Mouse (Mus musculus) neural tube, embryonic 13.5 days (tissue): ENCODE data around the gene F3. TPM values are rescaled to one million over a fixed set of nuclear protein-coding genes. Genes with fewer than 3 reads are reported as not detected.
"Not testable (repeated sequence)": the region's sequence is repeated elsewhere in the genome, so short reads cannot be mapped to it uniquely, and the experiment has no call there.

Source experiments
- ATAC-seq: fragments of 200-750 bp; cut with Nextera tagmentation; 2 replicates; pipeline ENCODE4 v1.8.0; 2017; ENCODE audit warnings: low read depth, mild to moderate bottlenecking, moderate TSS enrichment, moderate library complexity
- H3K27ac ChIP-seq: fragments of 300-500 bp; sonication (generic); replicated peaks from 2 replicates; pipeline ENCODE4 v1.5.1; 2015; ENCODE audit warnings: moderate library complexity, mild to moderate bottlenecking, inconsistent platforms
- H3K27me3 ChIP-seq: fragments of 300-500 bp; sonication (generic); 2 replicates; pipeline ENCODE4 v1.6.1; 2015; ENCODE audit warnings: mild to moderate bottlenecking, inconsistent platforms
- H3K36me3 ChIP-seq: fragments of 300-500 bp; sonication (generic); 2 replicates; pipeline ENCODE4 v1.6.1; 2015; ENCODE audit warnings: mild to moderate bottlenecking, inconsistent platforms
- H3K4me1 ChIP-seq: fragments of 300-500 bp; sonication (generic); replicated peaks from 2 replicates; pipeline ENCODE4 v1.6.1; 2015; ENCODE audit warnings: inconsistent platforms
- H3K4me2 ChIP-seq: fragments of 300-500 bp; sonication (generic); 2 replicates; pipeline ENCODE4 v1.6.1; 2015; ENCODE audit warnings: inconsistent platforms, mild to moderate bottlenecking, moderate library complexity
- H3K4me3 ChIP-seq: fragments of 300-500 bp; sonication (generic); 2 replicates; pipeline ENCODE4 v1.5.1; 2015; ENCODE audit warnings: mild to moderate bottlenecking, inconsistent platforms
- H3K9ac ChIP-seq: fragments of 300-500 bp; sonication (generic); 2 replicates; pipeline ENCODE4 v1.6.1; 2015; ENCODE audit warnings: moderate library complexity, mild to moderate bottlenecking, inconsistent platforms
- H3K9me3 ChIP-seq: fragments of 300-500 bp; sonication (generic); 2 replicates; pipeline ENCODE4 v1.6.1; 2016; ENCODE audit warnings: inconsistent platforms
- WGBS: fragments of 180-500 bp; shearing (Covaris S2); methylation state at CpG from one replicate; pipeline ENCODE4 v1.1.7; 2015; 5-methylcytosine and 5-hydroxymethylcytosine counted together
- polyA plus RNA-seq: library from polyadenylated mRNA; unstranded; fragments of >200 nt; fragmentation: Nextera tagmentation; extraction: Ambion mirVana; gene quantifications from 2 replicates; pipeline ENCODE4 v1.2.1, GENCODE M21; 2015

The F3 gene
- polyA plus RNA-seq, 1 experiment from 2014 or later = 4.5 TPM

DNA sequence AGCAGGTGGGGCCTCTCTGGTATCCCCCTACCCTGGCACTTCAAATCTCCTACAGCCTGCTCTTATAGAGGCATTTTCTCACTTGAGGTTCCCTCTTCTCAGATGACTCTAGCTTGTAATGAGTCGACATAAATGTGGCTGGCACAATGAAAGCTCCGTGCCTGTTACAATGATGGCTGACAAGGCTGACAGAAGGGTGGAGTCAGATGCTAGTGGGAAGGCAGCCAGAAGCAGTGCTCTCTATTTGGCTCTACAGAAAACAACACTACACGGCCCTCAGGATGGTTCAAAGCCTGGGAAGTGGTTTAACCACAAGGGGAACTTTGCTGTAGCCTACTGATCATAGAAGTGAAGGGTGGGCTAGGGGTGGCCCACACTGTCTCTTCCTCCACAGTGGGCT lies 31.8 kb downstream of the F3 start:
- WGBS = 29% methylated on average over 3 of the region's 3 CpGs
- H3K9me3 ChIP-seq = no peaks in the 10 kb centered on the region
- 0 out of 2 replicates have a peak, but pooled peaks have one; percentile 23 for ATAC-seq

DNA sequence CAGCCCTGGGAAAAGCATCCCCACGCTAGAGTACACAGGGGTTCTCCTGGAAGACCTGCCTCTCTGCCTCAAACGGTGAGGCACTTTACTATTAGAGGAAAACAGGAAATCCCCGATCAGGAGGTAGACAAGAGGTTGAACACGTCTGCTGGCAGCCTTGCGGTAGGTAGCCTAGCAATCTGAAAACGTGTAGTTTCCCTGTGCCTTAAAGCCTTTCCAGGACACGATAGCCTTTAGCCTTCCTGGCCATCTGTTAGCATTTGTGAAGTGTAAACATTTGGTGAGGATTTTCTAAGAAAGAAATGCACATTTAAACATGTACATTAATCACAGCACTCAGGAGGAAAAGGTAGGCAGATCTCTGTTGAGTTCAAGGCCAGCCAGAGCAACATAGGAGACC lies 35.0 kb downstream of the F3 start:
- H3K4me2 ChIP-seq = no peak overlapping the region
- no peaks in the 10 kb centered on the region for H3K9me3 ChIP-seq
- no peaks in the 10 kb centered on the region for H3K27me3 ChIP-seq
- H3K4me1 ChIP-seq = peaks cover 8% of the 10 kb centered on the region; the same call in 1 of the 2 replicates
- no peak overlapping the region for H3K9ac ChIP-seq
- 75% methylated on average over 7 of the region's 7 CpGs for WGBS
- H3K4me3 ChIP-seq = no peak overlapping the region
- ATAC-seq = no peak
- H3K27ac ChIP-seq = no peak overlapping the region
- H3K36me3 ChIP-seq = peaks cover 22% of the 10 kb centered on the region

More for the DNA sequence above, 31.8 kb downstream of the F3 start:
- Histone ChIP-seq H3K9ac (no peak overlapping the region), H3K27me3 (no peaks in the 10 kb centered on the region), H3K27ac (no peak overlapping the region), H3K36me3 (peaks cover 19% of the 10 kb centered on the region; the same call in 1 of the 2 replicates), H3K4me2 (no peak overlapping the region), H3K4me3 (no peak overlapping the region), H3K4me1 (peaks cover 8% of the 10 kb centered on the region; the same call in 1 of the 2 replicates)

DNA sequence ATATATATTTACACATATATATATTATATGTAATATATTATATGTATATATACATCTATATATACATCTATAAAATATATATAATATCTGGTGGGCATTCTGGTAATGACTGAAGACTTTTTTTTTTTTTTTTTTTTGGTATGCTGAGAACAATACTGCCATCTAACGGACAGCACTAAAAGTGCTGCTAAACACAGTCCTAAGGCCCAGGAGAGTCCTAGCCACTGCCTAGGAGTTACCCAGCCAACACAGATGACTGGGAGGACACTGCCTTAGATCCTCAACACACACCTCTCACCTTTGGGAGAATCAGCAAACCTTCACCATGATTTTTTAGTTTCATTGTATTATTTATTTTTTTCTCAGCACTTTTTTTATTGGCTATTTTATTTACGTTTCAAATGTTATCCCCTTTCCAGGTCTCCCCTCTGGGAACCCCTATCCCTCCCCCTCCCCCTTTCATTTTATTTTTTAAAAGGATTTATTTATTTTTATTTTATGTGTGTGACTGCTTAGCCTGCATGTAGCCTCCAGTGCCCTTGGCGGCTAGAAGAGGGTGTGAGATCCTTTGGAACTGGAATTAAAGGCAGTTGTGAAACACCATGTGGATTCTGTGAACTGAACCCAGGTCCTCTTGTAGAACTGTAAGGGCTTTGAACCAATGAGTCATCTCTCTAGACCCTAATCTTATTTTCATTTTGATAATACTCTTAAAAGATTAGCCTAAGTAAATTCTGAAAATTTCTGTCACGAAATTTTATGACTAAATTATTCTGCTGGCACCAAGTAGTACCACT lies 38.9 kb downstream of the F3 start:
- WGBS = 72% methylated on average over 4 of the region's 4 CpGs
- H3K27me3 ChIP-seq = no peaks in the 10 kb centered on the region
- no peak overlapping the region for H3K9ac ChIP-seq
- no peaks in the 10 kb centered on the region for H3K9me3 ChIP-seq
- ATAC-seq = peak; percentile 77
- H3K36me3 ChIP-seq = peaks cover 53% of the 10 kb centered on the region
- no peak overlapping the region for H3K4me2 ChIP-seq
- no peak overlapping the region for H3K27ac ChIP-seq
- H3K4me3 ChIP-seq = no peak overlapping the region
- no peaks in the 10 kb centered on the region for H3K4me1 ChIP-seq

DNA sequence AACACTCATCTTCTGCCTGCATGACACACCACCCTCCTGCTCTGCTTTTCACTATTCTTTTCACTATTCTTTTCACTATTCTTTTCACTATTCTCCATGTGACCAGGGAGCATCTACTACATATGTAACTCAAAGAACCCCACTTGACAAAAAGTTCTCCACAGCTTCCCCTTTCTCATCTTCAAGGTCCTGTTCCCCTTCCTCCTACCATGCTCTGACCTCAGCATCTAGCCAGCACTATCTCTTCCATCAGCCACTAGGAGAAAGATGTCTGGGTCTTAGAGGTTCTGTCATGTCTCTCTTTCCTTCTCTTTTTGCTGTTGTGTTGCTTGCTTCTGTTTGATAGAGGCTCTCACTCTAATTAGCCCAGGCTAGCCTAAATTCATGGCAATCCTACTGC lies 42.7 kb downstream of the F3 start:
- Histone ChIP-seq H3K9me3 (no peaks in the 10 kb centered on the region), H3K27ac (no peak overlapping the region), H3K4me3 (no peak overlapping the region), H3K36me3 (peaks cover 63% of the 10 kb centered on the region), H3K9ac (no peak overlapping the region), H3K4me2 (no peak overlapping the region), H3K27me3 (no peaks in the 10 kb centered on the region), H3K4me1 (no peaks in the 10 kb centered on the region)
- ATAC-seq = no peak

DNA sequence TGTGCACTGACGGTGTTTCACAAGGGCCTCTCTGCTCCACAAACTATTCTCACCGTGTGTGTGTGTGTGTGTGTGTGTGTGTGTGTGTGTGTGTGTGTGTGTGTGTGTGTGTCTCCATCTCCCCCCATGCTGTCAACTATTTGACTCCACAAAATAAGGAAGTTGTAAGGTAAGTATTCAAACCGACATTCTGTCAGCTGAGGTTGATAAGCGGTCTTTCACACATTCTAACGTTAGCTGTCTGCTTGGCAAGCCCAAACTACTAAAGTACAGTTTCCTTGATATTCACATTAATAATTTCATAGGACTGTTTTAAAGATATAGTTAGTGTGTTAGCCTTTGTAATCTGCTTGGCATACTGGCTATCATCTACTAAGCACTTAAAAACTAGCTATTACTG lies 43.5 kb downstream of the F3 start:
- peaks cover 67% of the 10 kb centered on the region for H3K36me3 ChIP-seq
- WGBS = 91% methylated on average over 5 of the region's 5 CpGs
- H3K9me3 ChIP-seq = no peaks in the 10 kb centered on the region
- no peak overlapping the region for H3K27ac ChIP-seq
- no peak overlapping the region for H3K4me3 ChIP-seq
- no peak overlapping the region for H3K4me2 ChIP-seq
- no peak overlapping the region for H3K9ac ChIP-seq
- no peaks in the 10 kb centered on the region for H3K4me1 ChIP-seq
- no peak for ATAC-seq
- H3K27me3 ChIP-seq = no peaks in the 10 kb centered on the region

DNA sequence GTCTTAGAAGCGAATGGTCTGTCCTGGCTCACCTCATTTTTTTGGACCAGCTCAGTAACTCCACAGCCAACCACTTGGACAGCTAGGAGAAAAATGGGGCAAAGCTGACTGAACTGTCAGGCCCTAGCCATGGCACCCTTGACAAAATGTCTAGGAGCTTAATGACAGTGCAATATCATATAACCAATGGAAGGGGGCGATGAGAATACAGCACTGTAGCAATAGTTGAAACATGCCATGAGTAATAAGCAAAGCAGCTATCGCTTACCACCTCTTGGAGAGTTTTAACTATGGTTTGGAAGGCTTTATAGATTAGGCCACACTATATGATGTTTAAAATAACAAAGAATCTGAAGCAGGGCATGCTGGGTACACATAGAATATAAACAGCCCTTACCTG lies 45.4 kb downstream of the F3 start:
- Histone ChIP-seq H3K9me3 (no peaks in the 10 kb centered on the region), H3K27me3 (no peaks in the 10 kb centered on the region), H3K27ac (no peak overlapping the region), H3K9ac (no peak overlapping the region), H3K4me3 (no peak overlapping the region), H3K4me2 (no peak overlapping the region), H3K36me3 (peaks cover 73% of the 10 kb centered on the region), H3K4me1 (no peaks in the 10 kb centered on the region)
- ATAC-seq = no peak
- 98% methylated on average over 3 of the region's 3 CpGs for WGBS

DNA sequence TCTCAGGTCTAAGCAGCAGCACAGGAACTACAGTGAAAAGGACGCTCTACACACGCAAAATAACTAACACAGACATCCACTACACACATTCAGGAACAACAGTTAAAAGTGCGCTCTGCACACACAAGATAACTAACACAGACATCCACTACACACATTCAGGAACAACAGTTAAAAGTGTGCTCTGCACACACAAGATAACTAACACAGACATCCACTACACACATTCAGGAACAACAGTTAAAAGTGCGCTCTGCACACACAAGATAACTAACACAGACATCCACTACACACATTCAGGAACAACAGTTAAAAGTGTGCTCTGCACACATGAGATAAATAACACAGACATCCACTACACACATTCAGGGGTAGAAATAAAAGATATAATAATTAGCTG lies 50.0 kb downstream of the F3 start:
- ATAC-seq, H3K4me1 ChIP-seq, H3K9ac ChIP-seq, H3K4me2 ChIP-seq, H3K4me3 ChIP-seq, H3K27me3 ChIP-seq, H3K9me3 ChIP-seq, H3K27ac ChIP-seq: not testable (repeated sequence)
- WGBS = 91% methylated on average over 4 of the region's 4 CpGs
- peaks cover 49% of the 10 kb centered on the region for H3K36me3 ChIP-seq

DNA sequence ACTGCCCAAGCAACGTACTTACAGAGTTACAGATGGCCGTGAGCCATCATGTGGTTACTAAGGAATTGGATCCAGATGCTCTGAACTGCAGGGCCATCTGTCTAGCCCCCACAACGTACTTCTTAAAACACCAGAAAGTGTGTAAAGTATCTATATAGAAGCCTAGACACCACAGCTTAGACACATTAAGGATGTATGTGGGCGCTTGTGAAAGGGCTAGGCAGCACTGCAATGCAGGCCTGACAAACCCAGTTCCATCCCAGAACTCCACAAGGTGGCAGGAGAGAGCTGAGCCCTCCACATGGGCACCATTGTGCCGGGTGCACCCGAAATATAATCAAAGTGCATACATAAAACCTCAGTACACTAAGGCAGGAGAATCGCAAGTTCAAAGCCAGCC lies 54.6 kb downstream of the F3 start:
- peaks cover 21% of the 10 kb centered on the region for H3K36me3 ChIP-seq
- 49% methylated on average over 7 of the region's 7 CpGs for WGBS
- H3K4me2 ChIP-seq = no peak overlapping the region
- no peaks in the 10 kb centered on the region for H3K9me3 ChIP-seq
- ATAC-seq = peak; percentile 40; the same call in 1 of the 2 replicates
- H3K4me3 ChIP-seq = no peak overlapping the region
- no peaks in the 10 kb centered on the region for H3K27me3 ChIP-seq
- no peaks in the 10 kb centered on the region for H3K4me1 ChIP-seq
- H3K9ac ChIP-seq = no peak overlapping the region
- no peak overlapping the region for H3K27ac ChIP-seq

DNA sequence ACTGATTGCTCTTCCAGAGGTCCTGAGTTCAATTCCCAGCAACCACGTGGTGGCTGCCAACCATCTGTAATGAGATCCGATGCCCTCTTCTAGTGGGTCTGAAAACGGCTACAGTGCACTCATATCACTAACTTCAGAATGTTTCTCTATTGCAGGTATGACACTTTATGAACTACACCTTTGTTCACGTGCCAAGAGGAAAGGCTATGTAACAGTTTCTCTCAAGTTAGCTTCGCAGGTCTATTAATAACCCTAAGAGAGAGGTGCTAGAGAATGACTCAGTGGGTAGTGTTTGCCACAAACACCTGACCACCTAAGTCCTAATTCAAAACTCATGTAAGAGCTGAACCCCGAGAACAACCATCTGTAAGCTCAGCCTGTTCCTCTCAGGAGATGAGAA lies 59.7 kb downstream of the F3 start:
- ATAC-seq = no peak
- Histone ChIP-seq H3K4me3 (no peak overlapping the region), H3K4me2 (no peak overlapping the region), H3K9me3 (no peaks in the 10 kb centered on the region), H3K36me3 (peaks cover 11% of the 10 kb centered on the region), H3K9ac (no peak overlapping the region), H3K27me3 (no peaks in the 10 kb centered on the region), H3K4me1 (no peaks in the 10 kb centered on the region), H3K27ac (no peak overlapping the region)
- WGBS = 89% methylated on average over 6 of the region's 6 CpGs

Other genes with a start within 250 kb of the F3 start
- gene Slc44a3, start 191.1 kb upstream of the F3 start, polyA plus RNA-seq = 0.73 and 0.77 TPM in 2 replicates
- not detected in 2 replicates for gene 4930432M17Rik, start 52.8 kb upstream of the F3 start, polyA plus RNA-seq
- gene Abcd3, start 91.8 kb downstream of the F3 start, polyA plus RNA-seq = 63.2 and 75.3 TPM in 2 replicates
- 28.0 and 33.7 TPM in 2 replicates for gene Arhgap29, start 229.0 kb downstream of the F3 start, polyA plus RNA-seq